Mouse (Mus musculus) liver, adult 2 months (tissue): ENCODE measurements around the gene Tob2. TPM values are rescaled to one million over a fixed set of nuclear protein-coding genes. Genes with fewer than 3 reads are reported as not detected.

Experiments used
- DNase-seq: peaks from one replicate; pipeline ENCODE4 v3.0.0-alpha.2; 2011; ENCODE audit warnings: low read depth, low spot score; ENCODE audit errors: extremely low read depth
- H3K27ac ChIP-seq: fragments of 200-500 bp; replicated peaks from 2 replicates; pipeline ENCODE4 v1.5.1; 2012; ENCODE audit warnings: low read depth, mild to moderate bottlenecking, control low read depth, inconsistent platforms, low read length; ENCODE audit not compliant: insufficient read depth
- H3K27me3 ChIP-seq: fragments of 200-500 bp; 2 replicates; pipeline ENCODE4 v1.6.1; 2012; ENCODE audit warnings: mild to moderate bottlenecking, moderate library complexity, low read length, inconsistent platforms; ENCODE audit not compliant: control insufficient read depth, insufficient read depth
- H3K36me3 ChIP-seq: fragments of 200-500 bp; 2 replicates; pipeline ENCODE4 v1.6.1; 2012; ENCODE audit warnings: low read length, inconsistent platforms; ENCODE audit not compliant: control insufficient read depth, insufficient read depth
- H3K4me1 ChIP-seq: fragments of 200-500 bp; 2 replicates; pipeline ENCODE4 v1.6.1; 2011; ENCODE audit warnings: low read length; ENCODE audit not compliant: control insufficient read depth, insufficient read depth
- H3K4me3 ChIP-seq: fragments of 200-500 bp; 2 replicates; pipeline ENCODE4 v1.5.1; 2011; ENCODE audit warnings: low read depth, mild to moderate bottlenecking, control low read depth, low read length, moderate library complexity; ENCODE audit not compliant: insufficient read depth
- H3K79me2 ChIP-seq: fragments of 200-500 bp; 2 replicates; pipeline ENCODE4 v1.6.1; 2012; ENCODE audit warnings: inconsistent platforms, mild to moderate bottlenecking, low read length, moderate library complexity; ENCODE audit not compliant: control insufficient read depth, insufficient read depth
- H3K9ac ChIP-seq: fragments of 200-500 bp; 2 replicates; pipeline ENCODE4 v1.6.1; 2012; ENCODE audit warnings: low read depth, mild to moderate bottlenecking, control low read depth, inconsistent platforms, low read length
- CTCF ChIP-seq: fragments of 200-500 bp; IDR thresholded peaks from 2 replicates; pipeline ENCODE4 v1.5.1; 2011; ENCODE audit warnings: low read depth, low read length, control low read depth
- POLR2A ChIP-seq: fragments of 200-500 bp; IDR thresholded peaks from 2 replicates; pipeline ENCODE4 v1.6.1; 2011; ENCODE audit warnings: low read length, control low read depth; ENCODE audit not compliant: insufficient read depth; ENCODE audit errors: extremely low read depth
- WGBS: fragments of 180-500 bp; shearing (Covaris S2); methylation state at CpG from one replicate; pipeline ENCODE4 v1.1.7; 2018; 5-methylcytosine and 5-hydroxymethylcytosine counted together
- polyA plus RNA-seq: library from polyadenylated mRNA; depleted of rRNA; stranded (reverse); fragments of >200 nt; gene quantifications from 2 replicates; pipeline ENCODE4 v1.2.3, GENCODE M21; 2012
- total RNA-seq: library from RNA; depleted of rRNA; stranded (reverse); fragments of >200 nt; gene quantifications from 2 replicates; pipeline ENCODE4 v1.2.3, GENCODE M21; 2014

The Tob2 gene
- total and polyA plus RNA-seq, 2 experiments = 15.8 to 21.6 TPM

DNA sequence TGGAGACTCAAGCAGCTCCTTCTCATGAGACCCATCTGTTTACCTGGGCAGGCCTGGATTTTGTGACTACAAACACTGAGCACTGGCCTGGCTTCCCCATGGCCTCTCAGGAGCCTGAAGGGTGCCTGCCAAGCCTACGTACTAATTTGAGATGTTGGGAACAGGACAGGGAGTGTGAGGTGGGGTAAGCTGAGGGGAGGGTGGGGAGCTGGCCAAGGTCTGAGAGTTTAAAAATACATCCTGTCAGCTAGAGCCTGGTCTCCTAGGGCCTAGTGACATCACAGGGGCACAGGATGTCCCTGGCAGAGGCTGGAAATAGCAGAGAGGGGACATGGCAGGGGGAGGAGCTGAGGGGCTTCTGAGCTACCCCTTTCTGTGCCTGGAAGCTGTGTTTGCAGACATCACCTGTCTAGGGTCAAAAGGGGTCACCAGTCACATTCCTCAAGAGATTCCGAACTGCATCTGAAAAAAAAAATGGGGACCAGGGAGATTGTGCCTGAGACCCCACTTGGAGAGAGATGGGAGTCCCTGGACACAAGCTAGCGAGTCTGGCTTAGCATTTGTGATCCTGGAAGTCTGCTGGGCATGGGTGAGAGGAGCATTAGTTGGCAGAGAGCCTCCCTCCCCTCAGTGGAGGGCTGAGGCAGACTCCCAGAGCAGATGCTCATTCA is 24.3 kb downstream of the Tob2 start:
- no peak overlapping the region for H3K4me3 ChIP-seq
- 61% methylated on average over 3 of the region's 3 CpGs for WGBS
- peak overlapping the region; percentile 32; the same call in 1 of the 2 replicates for H3K9ac ChIP-seq
- H3K36me3 ChIP-seq = no peaks in the 10 kb centered on the region
- no peaks in the 10 kb centered on the region for H3K79me2 ChIP-seq
- no peaks in the 10 kb centered on the region for H3K27me3 ChIP-seq
- no peak for DNase-seq
- peaks cover 36% of the 10 kb centered on the region for H3K4me1 ChIP-seq
- H3K27ac ChIP-seq = peak overlapping the region; percentile 83
- no peak for TF ChIP-seq POLR2A
- no peak for TF ChIP-seq CTCF

- peak; percentile 54 for DNase-seq
- 56% methylated on average over 4 of the region's 4 CpGs for WGBS
- peak overlapping the region; percentile 83 for H3K27ac ChIP-seq
- H3K27me3 ChIP-seq = no peaks in the 10 kb centered on the region
- H3K4me1 ChIP-seq = peaks cover 38% of the 10 kb centered on the region
- H3K36me3 ChIP-seq = no peaks in the 10 kb centered on the region
- H3K9ac ChIP-seq = no peak overlapping the region; the same call in 1 of the 2 replicates
- H3K4me3 ChIP-seq = no peak overlapping the region
- TF ChIP-seq CTCF = no peak
- H3K79me2 ChIP-seq = no peaks in the 10 kb centered on the region
Observed at GRCm38 (mm10) chr15:81833481-81833880, 25.1 kb downstream of the Tob2 start.

DNA sequence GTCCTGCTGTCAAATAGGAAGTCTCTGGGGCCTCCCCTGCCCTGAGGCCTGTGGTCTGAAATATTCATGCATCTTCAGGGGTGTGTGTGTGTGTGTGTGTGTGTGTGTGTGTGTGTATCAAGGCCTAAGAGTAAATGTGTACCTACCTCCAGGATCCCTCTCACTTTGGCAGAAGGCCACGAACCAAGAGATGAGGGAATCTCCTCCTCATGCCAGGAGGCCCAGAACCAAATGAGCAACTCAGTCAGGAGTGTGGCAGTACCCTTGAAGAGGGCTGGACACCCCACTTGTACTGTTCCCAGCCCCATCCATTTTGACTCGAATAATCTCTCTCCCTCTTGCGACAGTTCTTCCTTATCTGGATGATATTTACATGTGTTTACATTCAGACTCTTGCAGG is 26.4 kb downstream of the Tob2 start:
- Histone ChIP-seq H3K27me3 (no peaks in the 10 kb centered on the region), H3K36me3 (peaks cover 3% of the 10 kb centered on the region; the same call in 1 of the 2 replicates), H3K79me2 (no peaks in the 10 kb centered on the region), H3K9ac (peak overlapping the region; percentile 33; the same call in 1 of the 2 replicates), H3K4me1 (peaks cover 32% of the 10 kb centered on the region), H3K27ac (peak overlapping the region; percentile 18), H3K4me3 (no peak overlapping the region)
- WGBS = 35% methylated on average over 3 of the region's 3 CpGs
- DNase-seq = no peak
- TF ChIP-seq POLR2A (no peak), CTCF (no peak)

DNA sequence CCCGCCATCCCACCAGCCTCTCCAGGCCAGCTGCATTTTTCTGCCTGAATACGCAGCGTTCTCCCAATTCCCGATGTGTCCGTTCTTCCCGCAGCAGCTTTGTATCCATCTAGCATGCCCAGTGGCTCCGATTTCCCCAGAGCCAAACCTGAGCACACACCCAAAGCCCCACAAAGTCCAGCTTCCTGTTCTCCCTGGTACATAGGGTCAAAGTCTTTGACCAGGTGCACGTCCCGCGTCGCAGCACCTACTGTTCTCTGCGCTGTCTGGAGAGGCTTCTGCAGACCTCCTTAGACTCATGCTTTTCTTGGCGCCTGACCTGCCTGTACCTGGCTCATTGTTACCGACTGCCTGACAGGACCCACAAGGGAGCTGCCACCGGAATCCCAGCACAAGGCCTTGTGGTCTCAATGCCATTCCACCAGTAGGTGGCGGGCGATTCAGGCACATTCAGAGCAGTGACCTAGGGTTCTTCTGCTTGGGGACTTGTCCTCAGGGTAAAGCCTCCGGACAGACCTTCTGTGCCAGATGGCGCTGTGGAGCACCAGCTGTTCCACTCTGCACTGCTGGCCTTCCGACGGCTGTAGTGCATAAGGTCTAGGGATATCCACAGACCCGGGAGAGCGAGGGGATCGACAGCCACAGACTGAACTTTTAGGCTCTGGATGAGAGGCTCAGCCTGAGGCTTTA is 27.3 kb downstream of the Tob2 start:
- H3K9ac ChIP-seq = peak overlapping the region; percentile 55
- H3K79me2 ChIP-seq = no peaks in the 10 kb centered on the region
- H3K27me3 ChIP-seq = no peaks in the 10 kb centered on the region
- H3K36me3 ChIP-seq = peaks cover 6% of the 10 kb centered on the region; the same call in 1 of the 2 replicates
- H3K4me3 ChIP-seq = 0 out of 2 replicates have a peak overlapping the region, but pooled peaks have one; percentile 5
- peak; percentile 19; the same call in 1 of the 2 replicates for TF ChIP-seq POLR2A
- peak; percentile 97 for TF ChIP-seq CTCF
- DNase-seq = peak; percentile 94
- peaks cover 29% of the 10 kb centered on the region for H3K4me1 ChIP-seq
- 8% methylated on average over 24 of the region's 24 CpGs for WGBS
- H3K27ac ChIP-seq = peak overlapping the region; percentile 69

DNA sequence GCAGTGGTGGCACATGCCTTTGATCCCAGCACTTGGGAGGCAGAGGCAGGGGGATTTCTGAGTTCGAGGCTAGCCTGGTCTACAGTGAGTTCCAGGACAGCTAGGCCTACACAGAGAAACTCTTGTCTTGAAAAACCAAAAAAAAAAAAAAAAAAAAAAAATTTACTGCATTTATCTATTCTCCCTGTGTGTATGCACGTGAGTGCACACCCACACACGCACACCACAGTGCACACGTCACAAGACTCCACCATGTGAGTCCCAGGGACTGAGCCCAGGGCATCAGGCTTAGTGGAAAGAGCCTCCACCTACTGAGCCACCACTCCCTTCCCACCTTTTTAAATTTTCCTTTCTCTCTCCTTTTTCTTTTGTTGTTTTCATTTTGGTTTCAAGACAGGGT is 28.1 kb downstream of the Tob2 start:
- 60% methylated on average over 4 of the region's 4 CpGs for WGBS
- peaks cover 13% of the 10 kb centered on the region for H3K36me3 ChIP-seq
- no peak overlapping the region for H3K4me3 ChIP-seq
- TF ChIP-seq CTCF = no peak
- TF ChIP-seq POLR2A = no peak
- H3K27me3 ChIP-seq = no peaks in the 10 kb centered on the region
- H3K9ac ChIP-seq = no peak overlapping the region
- no peak for DNase-seq
- H3K79me2 ChIP-seq = no peaks in the 10 kb centered on the region
- peaks cover 29% of the 10 kb centered on the region for H3K4me1 ChIP-seq
- H3K27ac ChIP-seq = peak overlapping the region; percentile 69

- 57% methylated on average over 2 of the region's 2 CpGs for WGBS
- TF ChIP-seq CTCF (no peak), POLR2A (no peak)
- no peaks in the 10 kb centered on the region for H3K79me2 ChIP-seq
- no peaks in the 10 kb centered on the region for H3K27me3 ChIP-seq
- H3K9ac ChIP-seq = no peak overlapping the region
- peaks cover 26% of the 10 kb centered on the region for H3K36me3 ChIP-seq
- H3K4me3 ChIP-seq = no peak overlapping the region
- peaks cover 18% of the 10 kb centered on the region for H3K4me1 ChIP-seq
- DNase-seq = no peak
- H3K27ac ChIP-seq = peak overlapping the region; percentile 1
Observed at GRCm38 (mm10) chr15:81829208-81829580, 29.4 kb downstream of the Tob2 start.
